Mouse (Mus musculus): ENCODE results near the gene Nr1i2. TPM values are rescaled to one million over a fixed set of nuclear protein-coding genes. Genes with fewer than 3 reads are reported as not detected.

Gene Nr1i2
- total RNA-seq (2012; rRNA removed): not detected in 2 replicates
- not detected for polyA plus RNA-seq (2012; ENCODE audit: insufficient read depth in 1 of 2, insufficient read length in 2 of 2, low read depth in 1 of 2, low replicate concordance in 2 of 2, missing spikeins in 1 of 2)

DNA sequence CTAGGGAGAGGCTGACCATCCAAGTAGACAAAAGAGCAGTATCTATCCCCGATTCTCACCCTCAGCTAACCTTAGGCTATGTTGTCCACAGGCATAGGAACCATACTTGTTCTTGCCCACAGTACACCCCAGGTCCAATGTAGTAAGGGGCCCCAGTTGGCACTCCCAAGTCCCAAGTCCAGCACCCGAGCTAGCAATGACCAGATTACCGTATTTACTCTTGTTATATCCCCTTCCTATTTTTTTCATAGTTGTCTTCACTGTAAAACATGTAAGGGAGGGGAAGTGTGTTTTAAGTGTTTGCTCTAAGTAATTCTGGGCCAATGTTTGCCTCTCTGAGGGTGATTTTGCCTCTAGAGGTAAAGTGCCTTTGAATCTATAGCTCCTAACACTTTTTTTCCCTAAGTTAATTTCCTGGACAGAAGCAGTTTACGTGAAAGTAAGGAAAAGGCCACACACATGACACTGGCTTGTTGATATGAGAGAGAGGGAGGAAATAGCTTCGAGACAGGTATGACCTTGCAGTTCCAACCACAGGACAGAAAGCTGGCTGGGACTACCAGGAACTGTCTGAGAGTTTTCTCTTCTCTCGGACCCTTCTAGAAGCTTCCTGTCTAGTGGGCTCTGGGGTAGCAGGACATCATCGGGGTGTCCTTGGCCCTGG, at the start of gene Nr1i2:
TSS of gene Nr1i2 (minus strand) at position 140 of the 664 bp plus-strand sequence.
- no peak for TF ChIP-seq MAX (IDR thresholded peaks at IDR 0.05; ENCODE audit: low read length)
- TF ChIP-seq MXI1 (IDR thresholded peaks at IDR 0.05; ENCODE audit: low read depth, low read length): peak; percentile 63; the same call in 1 of the 2 replicates
- DNase-seq (ENCODE audit: low read depth, low spot score): no peak
- no peak within 1 kb of the TSS for H3K4me3 ChIP-seq (ENCODE audit: control insufficient read depth in 1 of 2, insufficient read depth in 1 of 2, low read depth in 2 of 2, low read length in 2 of 2)
- no peaks in the 10 kb centered on the region for H3K9me3 ChIP-seq (replicated peaks; ENCODE audit: insufficient read depth, low read length)
- no peak within 1 kb of the TSS for H3K9ac ChIP-seq (ENCODE audit: control insufficient read depth, low read depth, low read length, poor library complexity, severe bottlenecking)
- H3K36me3 ChIP-seq (ENCODE audit: control insufficient read depth in 1 of 2, insufficient read depth in 2 of 2, low read length in 2 of 2): no peaks in the 10 kb centered on the region
- H3K79me2 ChIP-seq (ENCODE audit: control insufficient read depth, insufficient read depth, low read length, poor library complexity): no peaks in the 10 kb centered on the region
- H3K27me3 ChIP-seq (ENCODE audit: control insufficient read depth in 1 of 2, insufficient read depth in 2 of 2, low read length in 2 of 2): peaks cover 3 to 9% of the 10 kb centered on the region in 2 experiments
- H3K4me1 ChIP-seq (ENCODE audit: control insufficient read depth in 1 of 2, insufficient read depth in 2 of 2, low read length in 2 of 2): no peaks in the 10 kb centered on the region
- H3K27ac ChIP-seq (ENCODE audit: control insufficient read depth, low read depth, low read length): no peak within 1 kb of the TSS

DNA sequence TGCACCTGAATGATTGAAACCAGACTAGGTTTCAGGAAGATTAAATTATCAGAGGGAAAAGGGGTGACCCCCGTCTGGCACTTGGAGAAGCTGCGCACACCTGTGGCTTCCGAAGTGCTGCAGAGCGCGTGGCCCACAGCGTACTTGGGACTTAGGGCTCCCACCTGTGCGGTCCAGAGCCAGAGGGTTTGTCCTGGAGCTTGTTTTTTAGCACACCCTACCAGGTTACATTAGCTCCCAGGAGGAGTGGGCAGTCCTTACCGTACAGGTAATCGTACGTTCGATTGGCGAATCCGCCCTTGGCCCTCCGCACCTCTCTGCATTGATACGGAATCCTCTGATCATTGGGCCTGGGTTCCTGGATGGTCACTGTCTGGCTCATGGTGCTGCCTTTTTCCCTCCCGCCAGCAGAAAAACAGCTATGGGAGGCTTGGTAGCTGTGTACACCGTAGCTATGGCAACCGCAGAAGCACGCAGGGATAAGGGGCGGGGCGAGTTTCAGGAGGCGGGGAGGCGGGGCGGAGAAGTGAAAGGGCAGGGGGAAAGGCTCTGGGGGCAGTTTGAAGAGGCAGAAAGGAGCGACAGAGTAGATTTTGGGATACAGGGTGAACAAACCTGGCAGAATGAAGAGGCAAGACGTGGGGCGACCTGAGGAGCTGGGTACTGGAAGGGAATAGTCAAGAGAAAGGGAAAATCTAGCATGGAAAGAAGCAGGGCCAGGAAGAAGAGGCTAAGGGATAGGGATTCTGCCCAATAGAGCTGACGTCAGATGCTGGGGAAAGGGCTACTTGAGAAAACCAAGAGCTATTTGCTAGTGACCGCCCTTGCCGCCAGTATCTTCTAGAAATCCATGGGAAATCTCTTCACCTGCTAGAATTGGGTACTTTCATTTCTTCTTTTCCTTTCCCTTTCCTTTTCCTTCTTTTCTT, 47.0 kb upstream of the Nr1i2 start, which contains the start of gene Maats1:
TSS of gene Maats1 (minus strand) at position 748 of the 929 bp plus-strand sequence.
- H3K27me3 ChIP-seq (ENCODE audit: control insufficient read depth in 1 of 2, insufficient read depth in 2 of 2, low read length in 2 of 2): peaks cover 0 to 2% of the 10 kb centered on the region in 2 experiments; a peak in 1 of 4 replicates
- no peak for DNase-seq (ENCODE audit: low read depth, low spot score)
- no peaks in the 10 kb centered on the region for H3K79me2 ChIP-seq (ENCODE audit: control insufficient read depth, insufficient read depth, low read length, poor library complexity)
- no peak within 1 kb of the TSS for H3K4me3 ChIP-seq (ENCODE audit: control insufficient read depth in 1 of 2, insufficient read depth in 1 of 2, low read depth in 2 of 2, low read length in 2 of 2)
- TF ChIP-seq POLR2AphosphoS5 (IDR thresholded peaks at IDR 0.05; ENCODE audit: borderline replicate concordance, low read depth, low read length) (no peak), NRF1 (IDR thresholded peaks at IDR 0.05; ENCODE audit: insufficient read depth, low read depth, low read length, poor library complexity, severe bottlenecking) (no peak), SMC3 (IDR thresholded peaks at IDR 0.05; ENCODE audit: low read depth, low read length) (no peak), MYC (IDR thresholded peaks at IDR 0.05; ENCODE audit: low read depth, low read length) (no peak), MYB (IDR thresholded peaks at IDR 0.05; ENCODE audit: low read depth, low read length) (no peak), SIN3A (IDR thresholded peaks at IDR 0.05; ENCODE audit: low read length) (no peak), ZKSCAN1 (IDR thresholded peaks at IDR 0.05; ENCODE audit: low read depth, low read length) (no peak), MEF2A (IDR thresholded peaks at IDR 0.05; ENCODE audit: extremely low read depth, insufficient replicate concordance, low read depth, low read length, poor library complexity, severe bottlenecking) (no peak), EP300 (IDR thresholded peaks at IDR 0.05; ENCODE audit: low read depth in 1 of 2, low read length in 2 of 2) (no peak)
- H3K27ac ChIP-seq (ENCODE audit: control insufficient read depth, low read depth, low read length): no peak within 1 kb of the TSS
- H3K9me3 ChIP-seq (replicated peaks; ENCODE audit: insufficient read depth, low read length): no peaks in the 10 kb centered on the region
- H3K36me3 ChIP-seq (ENCODE audit: control insufficient read depth in 1 of 2, insufficient read depth in 2 of 2, low read length in 2 of 2): peaks cover 0 to 10% of the 10 kb centered on the region in 2 experiments; a peak in 2 of 4 replicates
- H3K4me1 ChIP-seq (ENCODE audit: control insufficient read depth in 1 of 2, insufficient read depth in 2 of 2, low read length in 2 of 2): peaks cover 0 to 5% of the 10 kb centered on the region in 2 experiments; a peak in 2 of 4 replicates
- H3K9ac ChIP-seq (ENCODE audit: control insufficient read depth, low read depth, low read length, poor library complexity, severe bottlenecking): no peak within 1 kb of the TSS

Measured in MEL (cell line).